Mouse (Mus musculus) brain, embryonic 14.5 days (tissue): ENCODE measurements around the gene Bub3.

Experiments used
- CTCF ChIP-seq: fragments of 200-500 bp; IDR thresholded peaks from 2 replicates; pipeline ENCODE4 v1.5.1; 2012; ENCODE audit warnings: inconsistent platforms, mild to moderate bottlenecking, moderate library complexity, borderline replicate concordance; ENCODE audit not compliant: insufficient read depth, insufficient read length; ENCODE audit errors: extremely low read depth
- POLR2A ChIP-seq: fragments of 200-500 bp; IDR thresholded peaks from 2 replicates; pipeline ENCODE4 v1.6.1; 2012; ENCODE audit warnings: mild to moderate bottlenecking, inconsistent platforms, borderline replicate concordance; ENCODE audit not compliant: poor library complexity, insufficient read depth, insufficient read length, severe bottlenecking; ENCODE audit errors: extremely low read depth

GRCm38 (mm10) chr7:131603186-131603585, 43.2 kb downstream of the Bub3 start:
- TF ChIP-seq CTCF (no peak), POLR2A (no peak)
